Mouse (Mus musculus) kidney, postnatal 0 days (tissue): Measurements from ENCODE around the gene Gm13090. TPM values are rescaled to one million over a fixed set of nuclear protein-coding genes. Genes with fewer than 3 reads are reported as not detected.
A peak's percentile ranks its signal among the peaks of the same experiment; 100 is the strongest.

Source experiments
- ATAC-seq: fragments of 200-750 bp; cut with Nextera tagmentation; replicated peaks from 2 replicates; pipeline ENCODE4 v1.8.0; 2017; ENCODE audit warnings: low read depth, moderate number of reproducible peaks, moderate TSS enrichment, moderate library complexity; ENCODE audit not compliant: low FRiP score
- DNase-seq: peaks from one replicate; pipeline ENCODE4 v3.0.0-alpha.2; 2016; ENCODE audit warnings: low spot score
- H3K27ac ChIP-seq: fragments of 300-500 bp; sonication (generic); 2 replicates; pipeline ENCODE4 v1.5.1; 2014; ENCODE audit warnings: mild to moderate bottlenecking
- H3K27me3 ChIP-seq: fragments of 300-500 bp; sonication (generic); 2 replicates; pipeline ENCODE4 v1.6.1; 2014; ENCODE audit warnings: low read length, mixed read lengths; ENCODE audit not compliant: insufficient read depth
- H3K36me3 ChIP-seq: fragments of 300-500 bp; sonication (generic); 2 replicates; pipeline ENCODE4 v1.6.1; 2014; ENCODE audit warnings: low read length, mixed read lengths; ENCODE audit not compliant: insufficient read depth
- H3K4me1 ChIP-seq: fragments of 300-500 bp; sonication (generic); replicated peaks from 2 replicates; pipeline ENCODE4 v1.6.1; 2014; ENCODE audit warnings: antibody characterized with exemption, low read length, mixed read lengths; ENCODE audit not compliant: insufficient read depth
- H3K4me2 ChIP-seq: fragments of 300-500 bp; sonication (generic); 2 replicates; pipeline ENCODE4 v1.6.1; 2014; ENCODE audit warnings: mild to moderate bottlenecking, low read length, moderate library complexity, mixed read lengths
- H3K4me3 ChIP-seq: fragments of 300-500 bp; sonication (generic); replicated peaks from 2 replicates; pipeline ENCODE4 v1.5.1; 2014; ENCODE audit warnings: low read depth, low read length
- H3K9ac ChIP-seq: fragments of 300-500 bp; sonication (generic); 2 replicates; pipeline ENCODE4 v1.6.1; 2014; ENCODE audit warnings: low read depth, low read length
- H3K9me3 ChIP-seq: fragments of 300-500 bp; sonication (generic); replicated peaks from 2 replicates; pipeline ENCODE4 v1.6.1; 2016; ENCODE audit warnings: low read length, inconsistent platforms, mixed read lengths
- CTCF ChIP-seq: IDR thresholded peaks from 2 replicates; pipeline ENCODE4 v1.5.1; 2016; ENCODE audit warnings: antibody characterized with exemption, low read depth, mild to moderate bottlenecking, moderate library complexity
- WGBS: fragments of 180-500 bp; shearing (Covaris S2); extraction: QIAGEN DNeasy Blood & Tissue Kit; methylation state at CpG from one replicate; pipeline ENCODE4 v1.1.7; 2014; 5-methylcytosine and 5-hydroxymethylcytosine counted together
- polyA plus RNA-seq: library from polyadenylated mRNA; unstranded; fragments of >200 nt; fragmentation: Nextera tagmentation; extraction: Ambion mirVana; gene quantifications from 2 replicates; pipeline ENCODE4 v1.2.1, GENCODE M21; 2015

Gene Gm13090
- polyA plus RNA-seq, 1 experiment from 2014 or later: 0.32 TPM

GRCm38 (mm10) chr4:151133760-151134159 is 44.4 kb downstream of the Gm13090 start:
- no peak for TF ChIP-seq CTCF
- Histone ChIP-seq H3K36me3 (no peaks in the 10 kb centered on the region), H3K4me3 (no peak overlapping the region), H3K27ac (no peak overlapping the region), H3K9me3 (no peaks in the 10 kb centered on the region), H3K4me1 (peaks cover 7% of the 10 kb centered on the region), H3K27me3 (no peaks in the 10 kb centered on the region), H3K4me2 (no peak overlapping the region), H3K9ac (no peak overlapping the region)
- no peak for DNase-seq
- WGBS: 63% methylated on average over 4 of the region's 4 CpGs
- ATAC-seq: no peak

DNA sequence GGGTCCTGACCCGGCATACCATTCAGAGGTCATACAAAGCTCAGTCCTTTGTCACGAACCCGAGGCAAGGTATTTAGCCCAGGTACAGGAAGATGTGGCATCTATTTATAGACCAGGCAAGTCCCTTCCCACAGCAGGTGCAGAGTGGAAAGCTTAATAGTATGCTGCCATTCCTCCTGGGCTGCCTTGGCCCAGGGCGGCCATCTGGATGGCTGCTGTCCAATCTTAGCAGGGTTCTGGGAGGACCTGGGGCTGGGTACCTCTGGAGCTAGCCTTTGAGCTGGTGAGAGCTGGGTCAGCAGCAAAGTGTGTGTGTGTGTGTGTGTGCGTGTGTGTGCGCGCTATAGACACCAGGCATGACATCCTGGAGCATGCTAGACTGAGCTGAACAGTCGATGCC is 46.1 kb downstream of the Gm13090 start:
- no peaks in the 10 kb centered on the region; the same call in none of the 2 replicates for H3K4me1 ChIP-seq
- no peaks in the 10 kb centered on the region for H3K36me3 ChIP-seq
- H3K9me3 ChIP-seq: no peaks in the 10 kb centered on the region
- H3K4me2 ChIP-seq: no peak overlapping the region
- no peak overlapping the region for H3K4me3 ChIP-seq
- DNase-seq (no peak), ATAC-seq (no peak)
- no peak overlapping the region for H3K9ac ChIP-seq
- WGBS: 76% methylated on average over 8 of the region's 8 CpGs
- TF ChIP-seq CTCF: no peak
- peaks cover 9% of the 10 kb centered on the region for H3K27me3 ChIP-seq
- H3K27ac ChIP-seq: no peak overlapping the region

DNA sequence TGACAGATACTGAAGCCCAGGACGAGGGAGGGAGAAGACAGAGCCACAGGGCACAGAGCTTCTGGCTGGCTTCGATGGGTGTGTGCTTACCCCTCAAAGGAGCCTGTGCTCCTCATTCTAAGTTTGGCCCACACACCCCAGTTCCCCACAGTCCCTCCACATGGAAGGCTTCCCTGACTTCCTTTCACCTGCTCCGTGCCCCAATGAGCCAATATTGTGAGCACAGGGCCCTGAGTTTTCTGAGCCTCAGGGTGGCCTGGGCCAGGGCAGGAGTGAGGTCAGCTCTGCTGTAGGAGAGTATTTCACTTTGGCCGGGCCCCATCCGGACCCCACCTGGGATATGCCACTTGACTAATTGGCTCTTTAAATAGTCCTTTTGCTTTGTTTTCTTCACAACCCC is 48.3 kb downstream of the Gm13090 start:
- Histone ChIP-seq H3K4me1 (no peaks in the 10 kb centered on the region; the same call in 1 of the 2 replicates), H3K4me2 (no peak overlapping the region), H3K36me3 (no peaks in the 10 kb centered on the region), H3K27me3 (peaks cover 10% of the 10 kb centered on the region), H3K9ac (no peak overlapping the region), H3K4me3 (no peak overlapping the region), H3K27ac (no peak overlapping the region), H3K9me3 (no peaks in the 10 kb centered on the region)
- DNase-seq: no peak
- WGBS: 54% methylated on average over 5 of the region's 5 CpGs
- TF ChIP-seq CTCF: no peak
- ATAC-seq: no peak

DNA sequence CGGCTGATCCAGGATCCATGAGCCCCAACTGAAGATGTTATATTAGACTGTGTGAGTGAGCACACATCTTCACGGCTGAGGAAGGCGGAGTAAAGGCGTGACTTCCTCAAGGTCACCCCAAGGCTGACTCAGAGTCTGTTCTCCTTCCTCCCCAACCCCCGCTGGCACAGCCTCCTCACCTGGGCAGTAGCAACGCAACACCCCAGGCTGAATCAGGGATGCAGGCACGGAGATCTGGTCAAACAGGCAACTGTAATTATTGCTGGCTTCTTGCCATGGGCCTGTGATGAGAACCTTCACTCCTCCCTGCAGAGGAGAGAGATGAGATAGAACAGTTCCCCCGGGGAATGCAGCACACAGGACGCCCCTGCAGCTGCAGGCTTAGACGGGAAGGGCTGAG is 48.8 kb downstream of the Gm13090 start:
- Histone ChIP-seq H3K4me3 (no peak overlapping the region), H3K9me3 (no peaks in the 10 kb centered on the region), H3K9ac (no peak overlapping the region), H3K27me3 (peaks cover 10% of the 10 kb centered on the region), H3K27ac (no peak overlapping the region), H3K36me3 (no peaks in the 10 kb centered on the region), H3K4me1 (no peaks in the 10 kb centered on the region; the same call in 1 of the 2 replicates), H3K4me2 (no peak overlapping the region)
- ATAC-seq: no peak
- TF ChIP-seq CTCF: no peak
- DNase-seq: no peak
- 32% methylated on average over 9 of the region's 10 CpGs for WGBS

DNA sequence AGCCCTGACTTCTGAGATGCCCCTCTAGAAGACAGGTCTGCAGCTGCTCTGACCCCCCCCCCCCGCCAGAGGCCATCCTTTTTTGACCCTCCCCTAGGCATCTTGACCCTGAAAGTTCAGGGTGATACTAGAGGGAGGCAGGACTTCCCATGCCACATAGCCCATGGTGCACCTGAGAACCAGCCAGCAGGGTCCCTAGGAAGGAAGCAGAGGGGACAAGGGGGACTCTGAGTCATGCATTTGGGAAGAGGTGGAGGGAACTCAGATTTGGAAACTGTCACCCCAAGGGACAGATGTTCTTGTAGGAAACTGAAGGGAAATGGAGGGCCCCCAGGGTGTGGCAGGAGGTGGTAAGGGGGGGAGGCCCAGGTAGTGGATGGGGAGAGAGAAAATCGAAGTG is 49.2 kb downstream of the Gm13090 start:
- WGBS: 35% methylated on average over 2 of the region's 2 CpGs
- DNase-seq (no peak), ATAC-seq (no peak)
- H3K27ac ChIP-seq: no peak overlapping the region
- no peaks in the 10 kb centered on the region; the same call in 1 of the 2 replicates for H3K4me1 ChIP-seq
- H3K4me2 ChIP-seq: no peak overlapping the region
- peaks cover 10% of the 10 kb centered on the region for H3K27me3 ChIP-seq
- no peaks in the 10 kb centered on the region for H3K9me3 ChIP-seq
- no peak overlapping the region for H3K4me3 ChIP-seq
- TF ChIP-seq CTCF: no peak
- no peak overlapping the region for H3K9ac ChIP-seq
- H3K36me3 ChIP-seq: no peaks in the 10 kb centered on the region

DNA sequence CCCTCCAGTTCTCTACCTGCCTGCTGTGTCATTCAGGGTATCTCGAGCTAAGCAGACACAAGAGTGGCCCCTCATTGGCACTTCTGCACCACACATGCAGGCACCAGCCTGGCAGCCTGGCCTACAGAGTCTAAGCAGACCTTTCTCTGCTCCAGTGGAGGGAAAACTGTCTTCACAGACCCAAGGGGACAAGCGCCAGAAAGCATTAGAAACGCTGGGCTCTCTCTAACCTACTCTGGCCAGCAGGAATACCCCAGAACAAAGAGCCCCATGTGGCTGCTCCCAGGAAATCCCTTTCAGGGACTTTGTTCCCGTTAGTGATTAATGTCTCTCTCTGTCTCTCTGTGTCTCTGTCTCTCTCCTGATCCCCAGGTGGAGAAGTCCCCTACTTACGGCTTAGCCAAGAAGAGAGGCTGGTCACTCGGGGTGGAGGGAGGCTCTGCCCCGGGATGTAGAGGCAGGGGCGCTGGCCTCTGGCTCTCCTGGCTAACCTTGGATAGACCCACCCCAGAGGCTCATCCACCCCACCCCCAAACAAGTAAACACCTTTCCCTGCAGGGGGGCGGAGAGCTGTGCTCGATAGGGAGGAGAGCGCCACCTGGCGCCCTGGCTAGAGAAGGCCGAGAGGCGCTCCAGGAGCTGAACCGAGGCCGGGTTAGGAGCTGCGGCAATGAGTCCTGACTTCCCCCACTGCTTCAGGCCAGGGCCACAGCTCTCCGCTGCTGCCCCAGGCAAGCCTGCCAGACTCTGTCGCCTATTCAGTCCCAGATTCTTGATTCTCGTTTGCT is 49.9 kb downstream of the Gm13090 start:
- DNase-seq (peak; percentile 85), ATAC-seq (peak; percentile 48; the same call in 1 of the 2 replicates)
- H3K27me3 ChIP-seq: peaks cover 10% of the 10 kb centered on the region
- peak overlapping the region; percentile 33 for H3K4me2 ChIP-seq
- no peaks in the 10 kb centered on the region for H3K9me3 ChIP-seq
- no peaks in the 10 kb centered on the region for H3K36me3 ChIP-seq
- 6% methylated on average over 19 of the region's 20 CpGs for WGBS
- no peaks in the 10 kb centered on the region; the same call in 1 of the 2 replicates for H3K4me1 ChIP-seq
- H3K4me3 ChIP-seq: no peak overlapping the region
- TF ChIP-seq CTCF: peak; percentile 83
- no peak overlapping the region for H3K27ac ChIP-seq
- H3K9ac ChIP-seq: no peak overlapping the region
